Mouse (Mus musculus): ENCODE measurements around the gene Srr.

- TF ChIP-seq POLR2A (IDR thresholded peaks at IDR 0.05; ENCODE audit: low read depth, low read length) (no peak), CTCF (IDR thresholded peaks at IDR 0.05; ENCODE audit: extremely low read depth, insufficient read length, insufficient replicate concordance, low read depth, low read length) (no peak)
These were observed 31.9 kb upstream of the Srr start for GRCm38 (mm10) chr11:74957600-74957999.

All from small intestine, adult 2 months (tissue).